Mouse (Mus musculus): Measurements from ENCODE around the gene Hist1h2ao. TPM values are rescaled to one million over a fixed set of nuclear protein-coding genes. Genes with fewer than 3 reads are reported as not detected.
"Not testable (repeated sequence)": the region's sequence is repeated elsewhere in the genome, so short reads cannot be mapped to it uniquely, and the experiment has no call there.

The Hist1h2ao gene
- polyA plus RNA-seq, 1 experiment from 2014 or later: not detected

- not testable (repeated sequence) for H3K27me3 ChIP-seq; H3K9ac ChIP-seq (replicated peaks); H3K4me1 ChIP-seq (replicated peaks); H3K9me3 ChIP-seq; H3K36me3 ChIP-seq
- peak; percentile 61; the same call in 1 of the 2 replicates for ATAC-seq (ENCODE audit: insufficient number of reproducible peaks, insufficient read depth, low FRiP score, low TSS enrichment, low read depth)
- peak overlapping the region; percentile 70 for H3K27ac ChIP-seq
- peak overlapping the region; percentile 46 for H3K4me2 ChIP-seq
- 0% methylated on average over 12 of the region's 14 CpGs for WGBS
- H3K4me3 ChIP-seq (replicated peaks): peak overlapping the region; percentile 29
Observed at GRCm38 (mm10) chr13:21812092-21812491, 1.8 kb downstream of the Hist1h2ao start.

- not testable (repeated sequence) for H3K27me3 ChIP-seq; H3K4me1 ChIP-seq (replicated peaks); H3K4me2 ChIP-seq; H3K36me3 ChIP-seq; H3K27ac ChIP-seq; H3K9ac ChIP-seq (replicated peaks); H3K4me3 ChIP-seq (replicated peaks); H3K9me3 ChIP-seq; ATAC-seq (ENCODE audit: insufficient number of reproducible peaks, insufficient read depth, low FRiP score, low TSS enrichment, low read depth)
- WGBS: 72% methylated on average over 7 of the region's 16 CpGs
Observed at GRCm38 (mm10) chr13:21820082-21820890, 10.0 kb downstream of the Hist1h2ao start.

GRCm38 (mm10) chr13:21828511-21828910 is 18.2 kb downstream of the Hist1h2ao start:
- H3K4me1 ChIP-seq (replicated peaks): no peaks in the 10 kb centered on the region
- ATAC-seq (ENCODE audit: insufficient number of reproducible peaks, insufficient read depth, low FRiP score, low TSS enrichment, low read depth): no peak
- 76% methylated on average over 3 of the region's 3 CpGs for WGBS
- H3K36me3 ChIP-seq: peaks cover 3% of the 10 kb centered on the region; the same call in 1 of the 2 replicates
- H3K27me3 ChIP-seq: no peaks in the 10 kb centered on the region
- no peak overlapping the region for H3K9ac ChIP-seq (replicated peaks)
- no peak overlapping the region for H3K27ac ChIP-seq
- H3K9me3 ChIP-seq: no peaks in the 10 kb centered on the region
- no peak overlapping the region for H3K4me3 ChIP-seq (replicated peaks)
- no peak overlapping the region for H3K4me2 ChIP-seq

DNA sequence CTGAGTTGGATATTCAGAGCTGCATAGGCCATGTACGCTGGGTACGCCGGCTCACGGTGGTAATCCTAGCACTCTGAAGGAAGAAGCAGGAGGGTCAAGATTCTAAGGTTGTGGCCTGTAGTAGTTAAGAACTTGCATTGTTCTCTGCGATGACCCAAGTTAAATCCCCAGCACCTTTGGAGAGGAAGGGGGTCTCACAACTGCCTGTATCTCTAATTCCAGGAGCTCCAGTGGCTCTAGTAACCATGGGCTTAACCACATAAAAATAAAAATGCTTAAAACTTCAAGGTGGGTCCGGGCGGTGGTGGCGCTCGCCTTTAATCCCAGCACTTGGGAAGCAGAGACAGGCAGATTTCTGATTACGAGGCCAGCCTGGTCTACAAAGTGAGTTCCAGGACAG is 20.1 kb downstream of the Hist1h2ao start:
- Histone ChIP-seq H3K27me3 (no peaks in the 10 kb centered on the region), H3K4me2 (0 out of 2 replicates have a peak overlapping the region, but pooled peaks have one; percentile 15), H3K9ac (replicated peaks) (no peak overlapping the region), H3K4me3 (replicated peaks) (no peak overlapping the region), H3K27ac (peak overlapping the region; percentile 60), H3K36me3 (peaks cover 3% of the 10 kb centered on the region; the same call in 1 of the 2 replicates), H3K9me3 (no peaks in the 10 kb centered on the region), H3K4me1 (replicated peaks) (no peaks in the 10 kb centered on the region)
- 82% methylated on average over 10 of the region's 10 CpGs for WGBS
- ATAC-seq (ENCODE audit: insufficient number of reproducible peaks, insufficient read depth, low FRiP score, low TSS enrichment, low read depth): no peak

GRCm38 (mm10) chr13:21831418-21832394 is 21.4 kb downstream of the Hist1h2ao start, which contains the start of gene Hist1h4n:
Hist1h4n (minus strand) TSS chr13:21832196.
- not testable (repeated sequence) for H3K27me3 ChIP-seq; H3K4me1 ChIP-seq (replicated peaks); H3K36me3 ChIP-seq; H3K9me3 ChIP-seq; H3K9ac ChIP-seq (replicated peaks)
- Histone ChIP-seq H3K4me3 (replicated peaks) (peak within 1 kb of the TSS; percentile 24), H3K27ac (peak within 1 kb of the TSS; percentile 70; the same call in 1 of the 2 replicates), H3K4me2 (peak within 1 kb of the TSS; percentile 45)
- peak; percentile 82 for ATAC-seq (ENCODE audit: insufficient number of reproducible peaks, insufficient read depth, low FRiP score, low TSS enrichment, low read depth)
- WGBS: under 1% methylated on average over 28 of the region's 58 CpGs

DNA sequence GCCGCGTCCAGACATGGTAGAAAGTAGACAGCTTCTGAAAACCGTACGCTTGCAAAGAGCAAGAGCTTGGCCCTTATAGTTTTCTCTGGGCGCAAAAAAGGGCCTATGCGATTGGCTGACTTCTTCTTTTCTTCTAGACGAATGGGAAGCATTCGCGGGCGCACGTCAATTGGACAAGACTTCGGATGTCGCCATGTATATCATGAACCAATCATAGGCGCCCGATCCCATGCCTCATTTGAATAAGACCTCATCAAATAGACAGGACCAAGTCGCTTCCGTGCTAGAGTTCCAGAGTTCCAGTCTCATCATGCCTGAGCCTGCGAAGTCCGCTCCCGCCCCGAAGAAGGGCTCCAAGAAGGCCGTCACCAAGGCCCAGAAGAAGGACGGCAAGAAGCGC is 23.2 kb downstream of the Hist1h2ao start, which contains the start of the genes Hist1h2ap and Hist1h2br:
Hist1h2ap (minus strand) TSS at position 47 of the 400 bp plus-strand sequence.
Hist1h2br (plus strand) TSS at position 283 of the 400 bp plus-strand sequence.
- no CpG with 5 or more reads among the region's 24 CpGs for WGBS
- H3K36me3 ChIP-seq; H3K4me2 ChIP-seq; H3K4me3 ChIP-seq (replicated peaks); H3K27ac ChIP-seq; H3K9me3 ChIP-seq; H3K4me1 ChIP-seq (replicated peaks); H3K27me3 ChIP-seq; H3K9ac ChIP-seq (replicated peaks): not testable (repeated sequence)
- ATAC-seq (ENCODE audit: insufficient number of reproducible peaks, insufficient read depth, low FRiP score, low TSS enrichment, low read depth): peak; percentile 95

DNA sequence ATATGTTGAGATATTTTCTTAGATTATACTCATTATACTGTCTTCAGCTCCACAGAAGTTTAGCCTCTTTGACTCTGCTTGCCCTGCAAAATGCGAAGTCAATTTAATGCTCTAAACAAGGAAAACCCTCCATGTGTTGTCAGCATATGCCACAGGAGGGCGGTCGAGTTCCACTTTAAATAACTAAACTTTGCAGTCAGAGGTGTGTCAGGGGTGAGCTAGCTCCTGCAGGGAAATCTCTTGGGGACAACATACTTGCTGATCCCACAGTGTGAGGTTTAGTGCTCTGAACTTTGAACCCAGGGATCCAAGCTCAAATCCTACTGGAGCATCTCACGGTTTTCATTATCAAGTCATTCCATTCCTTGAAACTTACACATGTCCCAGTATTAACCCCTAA is 30.2 kb downstream of the Hist1h2ao start:
- H3K4me3 ChIP-seq (replicated peaks); H3K4me2 ChIP-seq; H3K27ac ChIP-seq; H3K9ac ChIP-seq (replicated peaks); H3K9me3 ChIP-seq; H3K4me1 ChIP-seq (replicated peaks); H3K27me3 ChIP-seq; H3K36me3 ChIP-seq: not testable (repeated sequence)
- peak; percentile 68 for ATAC-seq (ENCODE audit: insufficient number of reproducible peaks, insufficient read depth, low FRiP score, low TSS enrichment, low read depth)
- no CpG with 5 or more reads among the region's 4 CpGs for WGBS

DNA sequence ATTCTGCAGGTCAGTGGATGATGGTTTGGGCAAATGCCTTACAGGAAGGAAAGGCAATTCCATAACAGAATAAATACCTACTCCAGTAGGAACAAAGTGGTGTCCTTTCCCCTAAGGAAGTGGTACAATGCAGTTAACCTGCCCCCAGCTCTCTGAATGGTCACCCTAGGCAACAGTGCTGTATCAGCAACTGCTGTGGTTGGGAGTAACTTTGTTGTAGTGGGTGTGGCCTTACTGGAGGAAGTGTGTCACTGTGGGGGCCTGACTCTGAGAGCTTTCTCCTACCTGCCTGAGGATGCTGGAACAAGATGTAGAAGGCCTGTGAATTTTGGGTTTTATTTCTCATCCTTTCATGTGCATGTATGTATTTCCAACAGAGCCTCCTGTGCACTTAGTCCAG is 36.1 kb downstream of the Hist1h2ao start:
- ATAC-seq (ENCODE audit: insufficient number of reproducible peaks, insufficient read depth, low FRiP score, low TSS enrichment, low read depth); H3K36me3 ChIP-seq; H3K4me1 ChIP-seq (replicated peaks): not testable (repeated sequence)

DNA sequence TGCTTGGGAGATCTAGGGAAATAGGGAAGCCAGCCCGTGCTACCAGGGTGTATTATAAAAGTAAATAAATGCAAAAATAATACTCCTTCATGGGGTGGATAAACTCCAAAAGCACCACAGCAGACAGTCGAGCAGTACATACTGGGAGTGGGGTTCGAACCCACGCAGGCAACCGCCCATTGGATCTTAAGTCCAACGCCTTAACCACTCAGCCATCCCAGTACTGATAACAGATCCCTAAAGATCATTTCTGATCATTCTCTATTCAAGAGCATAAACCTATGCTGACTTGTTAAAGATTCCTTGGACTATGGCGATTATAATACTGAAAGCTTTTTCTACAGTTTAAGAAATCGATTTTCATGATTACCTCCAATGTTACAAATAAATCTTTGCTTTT is 37.6 kb downstream of the Hist1h2ao start:
- Histone ChIP-seq H3K4me1 (replicated peaks) (no peaks in the 10 kb centered on the region), H3K9me3 (no peaks in the 10 kb centered on the region), H3K4me3 (replicated peaks) (no peak overlapping the region), H3K36me3 (no peaks in the 10 kb centered on the region), H3K4me2 (no peak overlapping the region), H3K9ac (replicated peaks) (no peak overlapping the region), H3K27me3 (no peaks in the 10 kb centered on the region), H3K27ac (no peak overlapping the region)
- no peak for ATAC-seq (ENCODE audit: insufficient number of reproducible peaks, insufficient read depth, low FRiP score, low TSS enrichment, low read depth)
- 17% methylated on average over 8 of the region's 8 CpGs for WGBS

More for the DNA sequence above, 36.1 kb downstream of the Hist1h2ao start:
- H3K9me3 ChIP-seq; H3K27me3 ChIP-seq; H3K4me2 ChIP-seq; H3K4me3 ChIP-seq (replicated peaks); H3K9ac ChIP-seq (replicated peaks); H3K27ac ChIP-seq: not testable (repeated sequence)

DNA sequence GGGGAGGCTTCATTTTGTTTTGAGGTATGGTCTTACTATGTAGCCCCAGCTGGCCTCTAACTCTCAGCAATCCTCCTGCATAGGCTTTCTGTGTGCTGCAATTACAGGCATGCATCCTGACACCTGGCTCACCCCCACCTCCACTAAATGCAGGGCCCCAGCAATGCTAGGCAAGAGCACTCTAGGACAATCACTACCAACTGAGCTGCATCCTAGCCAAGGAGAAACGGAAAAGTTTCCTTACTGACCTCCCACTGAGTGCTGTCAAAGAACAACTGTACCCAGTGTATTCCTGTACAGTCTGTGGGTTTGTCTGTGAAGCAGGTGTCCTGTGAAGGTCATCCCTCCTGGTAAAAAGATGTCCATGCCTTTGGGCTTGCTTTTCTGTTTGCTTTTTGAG is 40.4 kb downstream of the Hist1h2ao start:
- not testable (repeated sequence) for H3K9ac ChIP-seq (replicated peaks); H3K27ac ChIP-seq; H3K27me3 ChIP-seq; H3K4me1 ChIP-seq (replicated peaks); H3K36me3 ChIP-seq; ATAC-seq (ENCODE audit: insufficient number of reproducible peaks, insufficient read depth, low FRiP score, low TSS enrichment, low read depth); H3K4me2 ChIP-seq; H3K4me3 ChIP-seq (replicated peaks); H3K9me3 ChIP-seq
- WGBS: 30% methylated on average over 1 of the region's 1 CpGs

Measured in limb, embryonic 12.5 days (tissue).